Mouse (Mus musculus): ENCODE measurements around the gene Neurl1b.

Neurl1b gene

GRCm38 (mm10) chr17:26494642-26495468 lies 80.2 kb downstream of the Neurl1b start:
- no peak for DNase-seq (ENCODE audit: low spot score)
